Mouse (Mus musculus): ENCODE results near the gene Alkbh3.

Gene Alkbh3

DNA sequence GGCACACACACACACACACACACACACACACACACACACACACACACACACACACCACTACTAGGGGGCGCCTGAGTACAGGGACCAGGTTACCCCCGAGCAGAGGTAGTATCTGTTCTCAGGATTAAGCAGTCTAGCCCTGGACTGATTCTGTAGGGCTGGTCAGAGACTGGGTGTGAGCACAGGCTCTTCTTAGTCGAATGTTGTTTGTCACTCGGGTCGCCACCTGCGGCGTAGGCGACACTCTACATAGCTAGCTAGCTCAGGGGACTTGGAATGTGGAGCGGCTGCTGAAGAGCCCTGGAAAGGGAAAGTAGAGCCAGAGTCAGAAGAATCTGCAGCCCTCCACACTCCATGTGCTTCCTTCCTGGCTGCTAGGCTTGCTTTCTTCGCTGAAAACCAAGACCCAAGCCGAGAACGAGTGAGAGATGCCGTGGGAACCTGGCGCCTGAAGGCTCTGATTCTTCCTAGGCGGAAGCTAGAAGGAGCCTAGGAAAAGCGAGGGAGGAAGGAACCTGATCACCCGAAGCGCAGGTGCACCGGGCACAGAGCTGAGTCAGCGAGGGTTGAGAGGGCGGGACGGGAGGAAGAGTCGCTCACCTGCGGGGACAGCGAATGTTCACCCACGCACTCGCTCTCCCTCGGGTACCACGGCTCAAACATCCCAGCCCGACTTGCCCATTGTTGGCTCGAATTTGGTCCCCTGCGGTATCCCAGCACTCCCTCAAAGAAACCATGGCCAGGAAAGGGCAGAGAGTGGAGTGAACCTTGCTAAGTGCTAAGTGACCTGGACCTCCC is 55.6 kb downstream of the Alkbh3 start:
- no peak for DNase-seq (ENCODE audit: low spot score)

DNA sequence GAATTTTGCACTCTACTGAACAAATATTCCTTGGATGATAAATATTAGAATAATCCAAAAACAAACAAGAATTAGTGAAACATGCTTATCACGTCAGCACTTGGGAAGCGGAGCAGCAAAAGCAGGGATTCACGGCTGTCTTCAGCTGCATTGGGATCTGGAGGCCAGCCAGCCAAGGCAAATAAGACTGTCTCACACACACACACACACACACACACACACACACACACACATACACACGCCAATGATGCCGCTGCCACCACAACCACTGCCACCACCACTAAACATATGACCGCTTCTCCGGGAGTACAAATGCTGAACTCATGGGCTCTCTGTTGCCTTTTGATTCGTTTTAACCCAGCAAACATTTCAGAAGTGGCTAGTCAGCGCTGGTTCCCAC is 56.9 kb downstream of the Alkbh3 start:
- DNase-seq (ENCODE audit: low spot score): no peak

DNA sequence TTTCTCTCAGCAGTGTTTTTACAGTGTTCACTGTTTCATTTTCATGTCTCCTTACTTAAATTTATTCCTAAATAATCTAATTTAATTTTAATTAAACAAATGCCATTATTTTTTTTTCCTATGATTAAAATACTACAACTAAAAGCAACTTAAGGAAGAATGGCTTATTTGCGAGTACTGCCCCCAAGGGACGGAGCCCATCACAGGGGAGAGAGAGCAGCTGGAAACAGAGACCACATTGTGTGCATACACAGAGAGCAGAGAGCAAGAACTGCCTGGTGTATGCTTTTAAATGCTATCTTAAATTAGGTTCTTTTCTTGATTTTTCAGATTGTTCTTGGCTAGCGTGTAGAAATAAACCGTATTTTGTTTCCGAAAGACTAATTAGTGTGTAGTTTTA is 63.6 kb downstream of the Alkbh3 start:
- DNase-seq (ENCODE audit: low spot score): no peak

DNA sequence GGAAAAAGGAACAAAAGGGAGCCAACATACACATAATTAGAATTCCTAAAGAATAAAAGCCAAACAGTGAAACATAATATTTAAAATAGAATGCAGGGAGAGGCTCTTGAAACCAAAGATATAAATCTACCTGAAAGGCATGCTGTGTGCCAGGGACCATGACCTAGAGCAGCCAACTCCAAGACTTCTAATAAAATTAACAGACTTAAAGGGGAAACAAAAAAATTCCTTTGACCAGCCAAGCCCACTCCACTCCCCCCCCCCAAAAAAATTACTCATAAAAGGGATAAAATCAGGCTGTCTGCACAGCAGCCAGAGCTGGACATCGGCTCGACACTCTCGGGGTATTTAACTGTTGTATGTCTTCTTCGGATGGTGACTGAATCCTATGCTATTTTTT is 65.8 kb downstream of the Alkbh3 start:
- DNase-seq (ENCODE audit: low spot score): no peak

DNA sequence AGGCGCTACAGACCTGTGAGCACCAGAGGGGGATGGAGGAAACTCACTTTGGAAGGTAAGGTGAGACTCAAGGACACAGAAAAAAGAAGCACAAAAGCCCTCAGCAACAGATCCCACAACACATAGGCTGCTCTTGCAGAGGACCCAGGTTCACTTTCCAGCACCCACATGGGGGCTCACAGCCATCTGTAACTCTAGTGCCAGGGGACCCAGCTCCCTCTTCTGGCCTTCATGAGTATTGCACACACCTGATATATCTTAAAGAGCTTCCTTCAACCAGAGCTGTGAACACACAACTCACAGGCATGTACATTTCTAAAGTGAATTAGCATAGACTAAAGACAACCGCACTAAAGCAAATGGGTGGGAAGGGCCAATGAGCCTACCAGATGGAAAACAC is 66.5 kb downstream of the Alkbh3 start:
- DNase-seq (ENCODE audit: low spot score): no peak

DNA sequence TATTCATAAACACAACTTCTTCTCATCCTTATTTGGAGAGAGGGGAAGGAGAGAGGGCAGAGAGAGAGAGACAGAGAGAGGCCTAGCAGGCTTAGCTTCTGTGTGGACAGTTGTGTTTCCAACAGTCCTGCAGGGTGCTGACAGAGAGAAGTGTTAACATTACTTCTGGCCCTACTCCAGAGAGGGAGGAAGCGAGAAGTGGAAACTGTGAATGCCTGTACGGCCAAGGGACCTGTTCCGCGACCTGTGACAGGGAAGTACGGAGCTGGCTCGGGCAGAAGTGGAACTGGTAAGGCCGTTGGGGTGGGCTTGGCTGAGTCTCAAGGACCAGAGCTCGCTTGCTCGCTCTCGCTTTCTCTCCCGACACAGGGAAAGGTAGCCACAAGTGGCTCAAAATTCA is 68.9 kb downstream of the Alkbh3 start:
- DNase-seq (ENCODE audit: low spot score): no peak

DNA sequence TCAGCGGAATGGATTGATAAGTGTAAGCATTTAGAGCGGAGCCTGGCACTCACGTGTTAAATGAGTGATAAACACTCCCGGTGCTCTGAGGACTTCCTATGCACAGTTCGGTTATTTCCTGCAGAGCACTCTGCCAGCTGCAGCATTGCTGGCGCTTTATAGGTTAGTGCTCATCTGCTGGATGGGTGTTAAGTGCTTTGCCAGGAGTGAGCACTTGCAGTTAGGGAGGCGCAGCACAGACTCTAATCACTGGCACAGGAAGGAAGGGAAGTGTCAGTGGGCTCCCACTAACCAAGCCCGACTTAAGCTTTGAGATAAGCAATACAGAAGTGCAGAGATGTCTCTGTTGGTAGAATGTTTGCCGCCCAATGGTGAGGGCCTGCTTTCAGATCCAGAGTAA is 72.1 kb downstream of the Alkbh3 start:
- no peak for DNase-seq (ENCODE audit: low spot score)

Measured in urinary bladder, postnatal 25 days (tissue).